Mouse (Mus musculus) layer of hippocampus, adult 6 months (tissue): ENCODE measurements around the gene Mpi. TPM values are rescaled to one million over a fixed set of nuclear protein-coding genes. Genes with fewer than 3 reads are reported as not detected.

Experiments
- long read RNA-seq, 2 experiments: library from polyadenylated mRNA; unstranded; transcript quantifications; one replicate each; pipeline ENCODE4 v2.0.0; 2019 to 2020
- polyA plus RNA-seq: library from polyadenylated mRNA; unstranded; fragments of <200 nt; fragmentation: Nextera tagmentation; gene quantifications from 2 replicates; pipeline ENCODE4 v1.2.3, GENCODE M21; 2021

The Mpi gene
- polyA plus RNA-seq = 49.3 and 50.8 TPM in 2 replicates
- long read RNA-seq, experiment 1, transcript Mpi-201 (8 exons, 1,780 nt) = major isoform, 63 of 84 reads
- long read RNA-seq, experiment 1, partial matches to known transcripts = 15 of 84 reads
- long read RNA-seq, experiment 1, other reads (novel, unspliced or antisense) = 6 of 84 reads
- long read RNA-seq, experiment 2, transcript Mpi-201 (8 exons, 1,780 nt) = major isoform, 165 of 199 reads
- long read RNA-seq, experiment 2, partial matches to known transcripts = 4 of 199 reads
- long read RNA-seq, experiment 2, other reads (novel, unspliced or antisense) = 30 of 199 reads

DNA sequence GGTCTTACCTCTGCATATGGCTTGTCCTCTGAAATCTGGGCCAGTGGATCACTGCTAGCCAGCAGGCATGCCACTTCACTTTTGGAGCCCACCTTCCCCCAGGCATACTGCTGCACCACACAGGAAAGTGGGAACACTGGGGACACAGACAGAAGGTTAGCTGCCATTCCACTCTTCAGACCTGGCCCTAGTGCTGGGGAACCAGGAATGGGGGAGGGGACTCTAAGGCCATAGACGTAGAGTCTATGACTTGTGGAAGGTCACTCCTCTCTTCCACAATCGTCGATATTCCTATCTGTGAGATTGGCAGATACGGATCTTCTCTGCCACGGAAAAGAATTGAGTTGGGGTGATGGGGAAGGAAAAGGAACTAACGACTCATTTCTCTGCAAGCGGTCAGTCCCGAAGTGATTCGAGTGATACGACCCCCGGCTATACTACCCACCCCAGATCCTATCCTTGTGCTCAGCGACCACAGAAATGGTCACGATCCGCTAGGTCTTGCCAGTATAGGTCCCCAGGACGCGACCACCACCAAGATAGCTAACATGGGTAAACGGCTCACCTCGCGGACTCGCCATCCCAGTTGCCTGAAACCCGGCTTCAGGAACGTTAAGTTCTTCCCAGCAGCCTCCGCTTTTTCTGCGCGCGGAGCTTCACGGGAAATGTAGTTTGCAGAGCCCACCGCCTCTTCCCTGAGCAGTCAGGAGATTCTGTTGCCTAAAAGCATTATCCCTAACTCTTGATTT, at the start of gene Mpi:
Gene Mpi, minus strand, starts transcription at position 625 of the 749 bp plus-strand sequence.

DNA sequence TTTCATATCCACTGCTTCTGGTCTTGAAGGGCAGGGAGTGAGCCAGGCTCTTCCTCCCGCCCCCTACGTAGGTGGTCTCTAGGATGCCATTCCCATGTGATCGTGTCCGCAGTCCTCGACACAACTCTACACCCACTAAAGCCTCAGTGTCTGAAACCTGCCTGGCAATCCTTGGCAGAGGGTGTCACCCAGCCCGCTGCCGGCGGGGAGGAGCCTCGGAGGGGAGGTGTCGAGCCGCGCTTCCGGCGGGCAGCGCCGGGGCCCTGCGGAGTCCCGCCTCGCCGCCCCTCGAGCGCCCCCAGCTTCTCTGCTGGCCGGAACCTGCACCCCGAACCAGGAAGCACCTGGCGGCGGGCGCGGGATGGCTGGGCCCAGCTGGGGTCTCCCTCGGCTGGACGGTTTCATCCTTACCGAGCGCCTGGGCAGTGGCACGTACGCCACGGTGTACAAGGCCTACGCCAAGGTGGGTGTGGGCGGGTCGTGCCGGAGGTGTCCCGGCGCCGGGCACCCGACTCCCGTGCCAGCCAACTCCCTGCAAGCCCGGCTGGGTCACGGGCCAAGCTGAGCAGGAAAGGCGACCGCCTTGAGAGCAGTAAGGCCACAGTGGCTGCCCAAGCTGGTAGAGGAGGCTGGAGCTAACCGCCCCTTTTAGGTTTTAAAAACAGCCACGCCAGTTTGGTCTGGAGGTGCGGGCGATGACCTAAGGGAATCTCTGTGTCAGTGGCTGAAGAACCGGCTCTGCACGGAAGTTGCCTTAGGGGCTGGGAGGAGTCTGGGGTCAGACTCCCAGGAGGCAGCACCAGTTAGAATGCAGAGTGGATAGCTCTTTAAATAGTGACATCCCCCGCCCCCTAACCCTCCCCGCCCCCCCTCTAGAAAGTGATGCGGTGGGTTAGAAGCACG, 36.9 kb upstream of the Mpi start, which contains the start of gene Ulk3:
Gene Ulk3, plus strand, starts transcription at position 229 of the 903 bp plus-strand sequence.

DNA sequence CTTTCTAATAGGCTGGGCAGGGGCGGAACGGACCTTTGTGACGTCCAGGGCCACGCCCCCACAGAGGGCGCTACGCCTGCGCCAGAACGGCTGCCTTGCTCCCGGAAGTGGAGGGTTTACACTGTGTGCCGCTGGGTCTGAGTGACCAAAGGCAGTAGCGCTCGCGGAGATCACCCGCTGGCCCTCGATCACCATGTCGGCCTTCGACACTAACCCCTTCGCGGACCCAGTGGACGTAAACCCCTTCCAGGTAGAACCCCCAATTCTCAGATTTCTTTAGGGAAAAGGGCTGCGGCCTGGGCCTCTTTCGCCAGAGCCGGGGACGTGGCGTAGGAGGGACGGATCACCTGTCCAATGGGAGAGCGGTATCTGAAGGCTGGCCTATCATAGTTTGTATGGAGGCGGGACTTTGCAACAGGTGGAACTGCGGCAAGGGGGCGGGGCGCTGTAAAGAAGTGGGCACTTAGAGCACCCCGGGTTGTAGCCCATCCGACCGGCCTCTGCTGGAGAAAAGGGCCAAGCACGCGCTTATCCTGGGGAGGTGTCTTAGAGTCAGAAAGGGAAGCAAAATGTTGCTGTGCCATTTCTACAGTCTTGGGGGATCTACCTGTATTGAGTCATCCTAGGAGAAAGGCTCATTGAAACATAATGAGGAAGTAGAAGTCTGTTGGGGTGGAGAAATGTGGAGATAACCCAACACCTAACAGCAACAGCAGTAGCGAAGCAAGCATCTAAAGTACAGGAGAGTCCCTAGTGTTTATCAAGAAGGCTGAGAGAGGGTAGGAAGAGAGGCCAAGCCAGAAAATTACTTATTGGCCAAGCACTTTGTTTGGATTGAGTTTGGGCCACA, 8.5 kb upstream of the Mpi start, which contains the start of gene Scamp2:
Gene Scamp2, plus strand, starts transcription at position 83 of the 850 bp plus-strand sequence.

DNA sequence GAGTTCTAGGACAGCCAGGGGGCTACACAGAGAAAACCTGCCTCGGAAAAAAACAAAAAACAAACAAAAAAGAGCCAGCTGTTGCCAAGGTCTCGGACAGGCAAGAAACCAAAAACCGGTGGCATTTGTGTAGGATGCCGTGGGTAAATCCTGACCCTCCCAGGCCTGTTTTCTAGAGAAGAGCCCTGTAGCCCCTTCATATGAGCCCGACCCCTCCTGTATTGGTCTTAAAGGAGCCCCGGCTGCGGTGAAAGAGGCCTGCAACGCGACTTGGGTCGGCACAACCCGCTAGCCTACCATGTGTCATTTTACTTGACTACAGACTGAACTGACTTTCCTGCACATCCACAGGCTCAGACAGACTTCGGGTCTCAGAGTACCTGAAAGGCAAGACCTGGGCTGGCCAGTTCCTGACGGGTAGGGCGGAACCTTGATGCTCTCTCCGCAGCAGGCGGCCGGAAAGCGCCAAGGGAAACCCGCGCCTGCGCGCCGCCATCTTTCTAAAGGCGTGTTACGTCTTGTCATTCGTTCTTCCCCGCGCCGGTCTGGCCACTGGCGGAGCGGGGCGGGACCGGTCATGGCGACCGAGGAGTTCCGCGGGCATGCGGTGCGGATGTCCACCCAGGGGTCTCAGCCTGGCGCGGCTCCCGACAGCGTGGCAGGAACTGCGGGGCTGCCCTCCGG, 15.4 kb downstream of the Mpi start, which contains the start of gene Fam219b:
Gene Fam219b, plus strand, starts transcription at position 485 of the 684 bp plus-strand sequence.

DNA sequence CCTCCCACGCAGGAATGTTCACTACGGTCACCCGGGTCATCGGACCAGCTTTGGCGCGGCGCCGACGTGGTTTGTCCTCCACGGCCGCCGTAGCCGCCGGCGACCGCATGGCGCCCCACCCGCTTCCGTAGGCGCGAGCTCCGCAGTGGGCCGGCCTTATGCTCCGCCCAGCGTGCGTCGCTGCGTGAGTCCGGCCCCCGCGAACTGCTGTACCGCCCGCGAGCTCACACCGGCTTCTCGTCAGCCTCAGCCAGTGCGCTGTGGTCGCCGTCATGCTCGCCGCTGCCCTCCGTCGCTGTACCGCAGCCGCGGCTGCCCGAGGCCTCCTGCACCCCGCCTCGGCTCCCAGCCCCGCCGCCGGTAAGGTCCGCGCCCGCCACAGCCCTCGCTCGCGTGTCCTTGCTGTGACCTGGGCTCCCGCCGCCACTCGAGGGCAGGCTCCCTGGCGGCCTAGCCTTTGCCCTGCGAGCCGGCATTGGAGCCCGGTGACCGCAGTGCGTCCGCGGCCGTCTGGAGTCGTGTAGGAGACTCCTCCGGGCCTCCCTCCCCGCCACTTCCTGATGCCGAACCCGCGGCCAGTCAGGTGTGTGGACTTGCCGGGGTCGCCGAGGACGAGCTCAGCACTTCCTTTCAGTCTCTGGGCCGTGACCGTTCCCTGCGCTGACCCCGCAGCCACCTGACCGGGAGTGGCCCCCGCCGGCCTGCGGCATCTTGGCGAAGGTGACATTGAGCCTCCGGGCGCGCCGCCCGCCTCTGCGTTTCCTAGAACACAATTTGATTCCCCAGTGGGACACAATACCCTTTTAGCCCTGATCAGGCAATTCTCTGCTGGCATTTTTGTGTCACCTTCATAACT, 31.3 kb downstream of the Mpi start, which contains the start of gene Cox5a:
Gene Cox5a, plus strand, starts transcription at position 219 of the 856 bp plus-strand sequence.

DNA sequence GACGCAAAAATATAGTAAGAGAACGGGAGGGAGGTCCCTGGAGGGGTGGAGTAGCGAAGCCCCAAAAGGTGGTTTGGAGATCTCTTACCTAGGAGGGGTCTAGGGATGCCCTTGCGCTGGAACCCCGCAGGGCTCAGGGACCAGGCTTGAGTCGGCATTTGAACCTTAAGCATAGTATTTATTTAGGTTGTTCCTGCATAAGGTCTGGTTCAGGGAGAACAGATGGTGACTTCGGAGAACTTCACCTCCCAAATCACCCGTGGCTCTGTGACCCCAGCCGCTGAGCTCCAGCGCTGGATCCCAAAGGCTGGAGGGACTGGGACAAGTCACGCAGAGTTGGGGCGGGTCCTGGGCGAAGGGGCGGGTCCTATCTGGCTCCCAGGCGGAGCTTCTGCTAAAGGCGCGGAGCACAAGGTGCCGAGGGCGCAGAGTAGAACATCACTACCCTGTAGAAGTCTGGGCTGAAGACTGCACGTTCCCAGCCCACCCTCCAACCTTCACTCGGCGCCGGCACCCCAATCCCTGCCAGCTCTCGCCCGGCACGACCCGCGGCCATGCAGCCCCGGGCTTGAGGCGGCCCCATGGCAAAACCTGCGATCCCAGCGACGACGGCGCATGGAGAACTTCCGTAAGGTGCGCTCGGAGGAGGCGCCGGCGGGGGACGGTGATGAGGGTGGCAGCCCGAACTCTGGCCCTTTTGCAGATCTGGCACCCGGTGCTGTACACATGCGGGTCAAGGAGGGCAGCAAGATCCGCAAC, 48.8 kb downstream of the Mpi start, which contains the start of gene Rpp25:
Gene Rpp25, plus strand, starts transcription at position 405 of the 759 bp plus-strand sequence.

Other genes starting within 250 kb of the Mpi start
- gene Ppcdc, start 112.6 kb downstream of the Mpi start, polyA plus RNA-seq = 16.6 and 17.1 TPM in 2 replicates
- gene Scamp5, start 84.7 kb downstream of the Mpi start, polyA plus RNA-seq = 200 and 265 TPM in 2 replicates
- 17.8 and 20.5 TPM in 2 replicates for gene Rpp25, start 48.7 kb downstream of the Mpi start, polyA plus RNA-seq
- gene Cox5a, start 31.5 kb downstream of the Mpi start, polyA plus RNA-seq = 1,316 and 1,331 TPM in 2 replicates
- 9.8 and 11.6 TPM in 2 replicates for gene Fam219b, start 15.2 kb downstream of the Mpi start, polyA plus RNA-seq
- gene Scamp2, start 8.2 kb upstream of the Mpi start, polyA plus RNA-seq = 33.9 and 37.4 TPM in 2 replicates
- gene Ulk3, start 36.7 kb upstream of the Mpi start, polyA plus RNA-seq = 7.0 and 9.7 TPM in 2 replicates
- 3.6 and 6.0 TPM in 2 replicates for gene Cplx3, start 53.5 kb upstream of the Mpi start, polyA plus RNA-seq
- not detected in 2 replicates for gene Lman1l, start 68.0 kb upstream of the Mpi start, polyA plus RNA-seq
- gene Csk, start 100.9 kb upstream of the Mpi start, polyA plus RNA-seq = 3.8 and 4.6 TPM in 2 replicates
- gene Cyp1a2, start 130.9 kb upstream of the Mpi start, polyA plus RNA-seq = not detected in 2 replicates
- gene Cyp1a1, start 135.2 kb upstream of the Mpi start, polyA plus RNA-seq = 0.10 TPM in 1 of 2 replicates, not detected in the other
- 9.3 and 9.9 TPM in 2 replicates for gene Edc3, start 155.8 kb upstream of the Mpi start, polyA plus RNA-seq
- 27.9 and 34.7 TPM in 2 replicates for gene Clk3, start 213.1 kb upstream of the Mpi start, polyA plus RNA-seq